Mouse (Mus musculus): ENCODE data around the gene Rbms3.

DNA sequence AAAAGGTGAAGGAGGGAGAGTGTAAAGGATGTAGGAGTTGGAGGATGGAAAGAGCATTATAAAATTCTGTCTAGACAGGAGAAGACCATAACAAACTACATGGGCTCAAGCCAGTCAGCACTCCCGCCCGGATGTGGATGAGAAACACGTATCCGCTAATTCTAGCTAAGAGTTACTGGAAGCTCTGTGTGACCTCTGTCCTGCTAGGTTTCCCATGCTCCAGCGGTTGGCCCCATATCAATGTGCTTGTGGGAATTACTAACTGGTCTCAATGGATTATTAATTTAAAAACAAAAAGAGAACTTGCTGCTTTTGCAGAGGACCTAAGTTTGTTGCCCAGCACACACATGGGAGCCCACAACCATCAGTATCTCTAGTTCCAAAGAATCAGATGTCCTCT is 1071.9 kb downstream of the Rbms3 start:
- TF ChIP-seq HCFC1 (IDR thresholded peaks at IDR 0.05; ENCODE audit: borderline replicate concordance, insufficient read depth, low read length) = no peak
- TF ChIP-seq CHD2 (IDR thresholded peaks at IDR 0.05; ENCODE audit: low read depth, low read length) = no peak
- no peak for TF ChIP-seq ZNF384 (IDR thresholded peaks at IDR 0.05; ENCODE audit: low read depth, low read length)
- no peak for TF ChIP-seq ZC3H11A (IDR thresholded peaks at IDR 0.05; ENCODE audit: borderline replicate concordance, low read depth, low read length)

All from ES-E14 (cell line).